Mouse (Mus musculus): ENCODE results near the gene Rab37. TPM values are rescaled to one million over a fixed set of nuclear protein-coding genes. Genes with fewer than 3 reads are reported as not detected.
A peak's percentile ranks its signal among the peaks of the same experiment; 100 is the strongest.

The Rab37 gene
- polyA plus RNA-seq, 1 experiment from 2014 or later: 0.49 TPM

DNA sequence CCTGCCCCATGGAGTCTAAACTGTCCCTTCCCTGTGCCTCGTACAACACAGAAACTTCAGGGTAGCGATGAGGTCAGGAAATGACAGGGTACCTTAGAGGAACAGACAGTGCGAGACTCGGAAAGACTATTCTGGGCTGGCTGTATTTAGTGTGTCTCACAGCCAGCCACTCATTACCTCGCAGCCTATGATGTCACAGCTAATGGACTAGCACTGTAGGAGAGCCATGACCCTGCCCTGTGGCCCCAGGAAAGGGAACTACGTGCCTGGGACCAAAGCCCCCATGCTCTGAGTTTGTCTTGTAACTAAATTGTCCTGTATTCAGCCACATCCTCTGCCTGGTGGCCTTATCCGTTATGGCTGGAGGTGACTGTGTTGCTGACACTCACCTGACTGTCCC is 15.8 kb upstream of the Rab37 start:
- Histone ChIP-seq H3K27me3 (ENCODE audit: low read depth, poor library complexity, severe bottlenecking) (peaks cover 34% of the 10 kb centered on the region), H3K4me1 (peaks cover 30% of the 10 kb centered on the region), H3K27ac (replicated peaks) (no peak overlapping the region), H3K9me3 (replicated peaks) (no peaks in the 10 kb centered on the region), H3K4me3 (no peak overlapping the region), H3K36me3 (no peaks in the 10 kb centered on the region)
- DNase-seq (ENCODE audit: low spot score): no peak
- WGBS: 84% methylated on average over 7 of the region's 7 CpGs

DNA sequence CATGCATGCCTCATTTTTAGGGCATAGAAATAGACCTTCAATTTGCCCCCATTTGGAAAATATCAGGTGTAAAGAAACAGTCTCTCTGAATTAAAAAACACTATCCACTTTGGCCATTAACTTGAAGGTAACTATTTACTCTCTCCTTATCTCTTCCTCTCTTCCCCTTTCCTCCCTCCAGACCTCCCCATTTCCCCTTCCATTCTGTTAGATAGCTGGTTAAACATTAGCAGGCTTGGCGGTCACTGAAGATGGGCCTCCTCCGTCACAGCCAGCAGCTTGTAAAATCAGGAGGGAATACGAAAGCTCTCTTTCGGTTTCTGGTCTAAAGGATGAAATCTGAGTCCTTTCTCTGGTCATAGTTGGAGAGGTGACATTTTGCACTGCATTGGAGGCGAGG is 15.4 kb upstream of the Rab37 start:
- Histone ChIP-seq H3K27me3 (ENCODE audit: low read depth, poor library complexity, severe bottlenecking) (peaks cover 32% of the 10 kb centered on the region), H3K4me3 (no peak overlapping the region), H3K27ac (replicated peaks) (no peak overlapping the region), H3K9me3 (replicated peaks) (no peaks in the 10 kb centered on the region), H3K36me3 (no peaks in the 10 kb centered on the region), H3K4me1 (peaks cover 25% of the 10 kb centered on the region)
- no peak for DNase-seq (ENCODE audit: low spot score)
- 83% methylated on average over 5 of the region's 5 CpGs for WGBS

DNA sequence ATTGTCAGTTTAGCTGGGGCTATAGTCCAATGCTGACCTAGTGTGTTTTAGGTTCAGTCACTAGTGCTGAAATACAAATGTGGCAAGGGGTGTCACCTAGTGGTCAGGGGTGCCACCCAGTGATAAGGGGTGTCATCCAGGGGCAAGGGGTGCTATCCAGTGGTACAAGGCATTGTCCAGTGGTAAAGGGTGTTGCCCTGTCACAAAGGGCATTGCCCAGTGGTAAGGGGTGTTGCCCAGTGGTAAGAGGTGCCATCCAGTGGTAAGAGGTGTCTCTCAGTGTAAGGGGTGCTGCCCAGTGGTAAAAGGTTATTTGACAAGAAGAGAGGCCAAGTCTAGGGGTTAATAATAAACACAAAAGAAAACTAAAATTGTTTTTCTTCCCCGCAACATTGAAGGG is 13.8 kb upstream of the Rab37 start:
- H3K27ac ChIP-seq (replicated peaks): no peak overlapping the region
- peaks cover 10% of the 10 kb centered on the region; the same call in 1 of the 2 replicates for H3K4me1 ChIP-seq
- WGBS: 100% methylated on average over 1 of the region's 1 CpGs
- no peak overlapping the region for H3K4me3 ChIP-seq
- peaks cover 25% of the 10 kb centered on the region for H3K27me3 ChIP-seq (ENCODE audit: low read depth, poor library complexity, severe bottlenecking)
- DNase-seq (ENCODE audit: low spot score): no peak
- no peaks in the 10 kb centered on the region for H3K36me3 ChIP-seq
- no peaks in the 10 kb centered on the region for H3K9me3 ChIP-seq (replicated peaks)

DNA sequence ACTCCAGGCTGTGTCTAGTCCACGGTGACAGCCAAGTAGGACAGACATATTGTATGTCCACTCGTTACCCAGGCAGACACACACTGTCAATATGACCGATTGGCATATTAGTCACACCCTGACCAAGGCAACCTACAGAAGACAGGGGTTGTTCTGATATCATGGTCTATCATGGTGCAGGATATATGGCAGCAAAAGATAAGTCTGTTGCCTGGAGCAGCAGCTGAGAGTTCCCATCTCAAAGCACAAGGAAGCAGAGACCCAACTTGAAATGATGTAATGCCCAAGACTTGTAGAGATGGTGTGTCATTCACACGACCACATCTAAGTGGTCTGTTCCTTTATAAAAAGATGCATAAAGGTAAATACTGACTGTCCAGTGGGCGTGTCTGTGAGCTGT is 12.6 kb upstream of the Rab37 start:
- Histone ChIP-seq H3K4me1 (peaks cover 6% of the 10 kb centered on the region), H3K27me3 (ENCODE audit: low read depth, poor library complexity, severe bottlenecking) (peaks cover 19% of the 10 kb centered on the region), H3K27ac (replicated peaks) (no peak overlapping the region), H3K36me3 (no peaks in the 10 kb centered on the region), H3K9me3 (replicated peaks) (no peaks in the 10 kb centered on the region), H3K4me3 (no peak overlapping the region)
- no peak for DNase-seq (ENCODE audit: low spot score)
- 80% methylated on average over 5 of the region's 5 CpGs for WGBS

DNA sequence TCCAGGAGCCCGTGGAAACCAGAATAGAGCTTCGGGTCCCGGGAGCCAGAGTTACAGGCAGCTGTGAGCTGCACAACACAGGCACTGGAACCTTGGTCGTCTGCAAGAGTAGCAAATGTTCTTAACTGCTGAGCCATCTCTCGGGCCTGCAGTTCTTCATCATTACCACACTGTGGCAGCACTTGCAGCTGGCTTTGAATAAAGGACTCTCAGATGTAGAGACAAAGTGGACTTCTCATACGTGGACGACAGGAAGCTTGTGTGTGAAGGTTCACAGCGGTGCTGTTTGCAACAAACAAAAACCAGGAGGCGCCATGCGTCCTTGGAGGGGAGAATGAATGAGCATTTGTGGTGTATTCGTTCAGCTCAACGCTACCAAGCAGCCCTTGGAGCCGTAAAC is 10.3 kb upstream of the Rab37 start:
- Histone ChIP-seq H3K9me3 (replicated peaks) (no peaks in the 10 kb centered on the region), H3K4me1 (peaks cover 20% of the 10 kb centered on the region), H3K36me3 (no peaks in the 10 kb centered on the region), H3K4me3 (no peak overlapping the region), H3K27me3 (ENCODE audit: low read depth, poor library complexity, severe bottlenecking) (peaks cover 24% of the 10 kb centered on the region), H3K27ac (replicated peaks) (no peak overlapping the region)
- DNase-seq (ENCODE audit: low spot score): peak; percentile 43
- WGBS: 45% methylated on average over 13 of the region's 13 CpGs

DNA sequence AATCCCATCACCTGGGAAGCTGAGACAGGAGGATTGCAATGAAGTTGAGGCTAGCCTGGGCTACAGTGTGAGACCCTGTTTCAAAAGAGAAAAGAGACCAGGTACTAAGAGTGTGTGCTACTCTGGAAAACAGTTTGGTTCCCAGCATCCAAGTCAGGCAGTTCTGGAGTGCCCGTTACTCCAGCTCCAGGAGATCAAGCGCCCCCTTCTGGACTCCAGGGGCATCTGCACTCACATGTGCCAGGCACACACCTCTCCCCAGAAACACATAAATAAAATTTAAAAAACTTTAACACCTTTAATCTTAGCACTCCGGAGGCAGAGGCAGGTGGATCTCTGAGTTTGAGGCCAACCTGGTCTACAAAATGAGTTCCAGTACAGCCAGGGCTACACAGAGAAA is 9.9 kb upstream of the Rab37 start:
- Histone ChIP-seq H3K27me3 (ENCODE audit: low read depth, poor library complexity, severe bottlenecking) (peaks cover 24% of the 10 kb centered on the region), H3K4me1 (peaks cover 20% of the 10 kb centered on the region), H3K27ac (replicated peaks) (no peak overlapping the region), H3K36me3 (no peaks in the 10 kb centered on the region), H3K9me3 (replicated peaks) (no peaks in the 10 kb centered on the region), H3K4me3 (no peak overlapping the region)
- 68% methylated on average over 3 of the region's 3 CpGs for WGBS
- no peak for DNase-seq (ENCODE audit: low spot score)

DNA sequence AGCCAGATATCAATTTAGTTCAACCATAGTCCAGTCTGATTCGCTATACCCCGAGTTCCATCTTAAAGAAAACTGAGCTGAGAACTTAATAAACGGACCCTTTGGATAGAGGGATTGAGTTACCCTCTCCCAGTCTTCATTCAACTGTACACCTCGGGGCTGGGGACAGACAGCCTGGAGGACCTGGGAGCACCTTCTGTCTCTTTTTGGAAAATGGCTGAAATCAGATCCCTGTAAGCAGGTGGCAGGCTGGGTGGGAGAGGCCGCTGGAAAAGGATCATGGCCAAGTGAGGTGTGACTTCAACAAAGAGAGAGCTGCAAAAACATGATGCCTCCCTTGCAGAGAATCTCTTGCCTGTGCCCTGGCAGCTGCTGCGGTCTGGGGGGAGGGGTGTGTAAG is 9.0 kb upstream of the Rab37 start:
- no peak overlapping the region for H3K4me3 ChIP-seq
- no peaks in the 10 kb centered on the region for H3K9me3 ChIP-seq (replicated peaks)
- peaks cover 24% of the 10 kb centered on the region for H3K27me3 ChIP-seq (ENCODE audit: low read depth, poor library complexity, severe bottlenecking)
- no peak for DNase-seq (ENCODE audit: low spot score)
- no peak overlapping the region for H3K27ac ChIP-seq (replicated peaks)
- no peaks in the 10 kb centered on the region for H3K36me3 ChIP-seq
- peaks cover 20% of the 10 kb centered on the region for H3K4me1 ChIP-seq
- 80% methylated on average over 6 of the region's 6 CpGs for WGBS

DNA sequence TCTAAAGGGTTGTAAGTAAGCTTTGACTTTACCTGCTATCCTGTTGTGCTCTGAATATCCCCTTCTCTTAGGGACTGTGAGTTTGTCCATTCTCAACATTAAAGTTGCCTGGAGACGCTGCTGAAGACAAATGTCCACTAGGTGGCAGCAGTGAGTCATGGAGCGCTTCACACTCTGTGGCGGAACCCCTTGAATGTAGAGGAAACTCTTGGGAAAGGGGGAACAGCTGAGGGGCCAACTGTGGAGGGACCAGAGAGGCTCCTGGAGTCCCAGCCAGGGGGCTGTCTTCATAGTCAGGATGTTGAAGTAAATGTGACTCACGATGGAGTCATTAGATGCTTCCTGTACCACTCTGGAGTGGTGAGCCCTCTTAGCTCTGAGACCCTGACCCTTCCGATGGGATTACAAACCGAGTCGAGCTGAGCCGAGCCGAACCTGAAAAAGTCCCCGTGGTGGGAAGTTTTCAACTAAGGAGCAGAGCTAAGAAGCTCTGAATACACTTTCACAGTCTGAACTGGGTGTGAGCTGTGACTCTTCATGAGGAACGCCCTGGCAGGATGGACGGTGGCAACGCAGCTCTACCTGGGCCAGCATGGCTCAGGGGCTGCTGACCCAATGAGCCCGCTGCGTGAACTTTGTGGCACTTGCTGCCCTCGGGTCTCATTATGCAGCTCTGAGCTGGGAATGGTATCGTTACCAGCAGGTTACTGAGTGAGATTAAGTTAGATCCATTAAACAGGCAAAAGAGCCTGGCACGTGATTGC is 7.7 kb upstream of the Rab37 start:
- H3K36me3 ChIP-seq: no peaks in the 10 kb centered on the region
- H3K4me3 ChIP-seq: no peak overlapping the region
- peaks cover 24% of the 10 kb centered on the region for H3K27me3 ChIP-seq (ENCODE audit: low read depth, poor library complexity, severe bottlenecking)
- 44% methylated on average over 18 of the region's 18 CpGs for WGBS
- peak; percentile 76 for DNase-seq (ENCODE audit: low spot score)
- no peak overlapping the region for H3K27ac ChIP-seq (replicated peaks)
- H3K9me3 ChIP-seq (replicated peaks): no peaks in the 10 kb centered on the region
- H3K4me1 ChIP-seq: peaks cover 24% of the 10 kb centered on the region

DNA sequence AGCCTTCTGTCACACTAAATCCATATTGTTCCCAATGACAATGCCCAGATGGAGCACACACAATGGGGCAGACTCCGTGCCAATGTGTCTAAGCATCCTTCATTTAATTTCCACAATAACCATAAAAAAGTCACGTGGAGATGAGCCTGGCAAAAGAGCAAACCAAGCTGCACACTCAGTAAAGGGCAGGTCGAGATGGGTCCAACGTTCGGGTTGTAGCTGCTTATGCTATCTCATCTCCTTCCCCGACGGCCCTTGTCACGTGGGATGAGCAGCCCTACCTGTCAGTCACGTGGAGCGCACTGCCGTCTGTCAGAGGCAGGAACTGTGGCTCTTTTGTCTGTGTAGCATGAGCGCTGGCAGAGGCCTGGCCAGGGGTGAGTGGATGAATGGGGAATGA is 6.6 kb upstream of the Rab37 start:
- H3K9me3 ChIP-seq (replicated peaks): no peaks in the 10 kb centered on the region
- no peaks in the 10 kb centered on the region for H3K36me3 ChIP-seq
- H3K27ac ChIP-seq (replicated peaks): no peak overlapping the region
- peaks cover 24% of the 10 kb centered on the region for H3K4me1 ChIP-seq
- DNase-seq (ENCODE audit: low spot score): no peak
- WGBS: 43% methylated on average over 12 of the region's 12 CpGs
- peaks cover 24% of the 10 kb centered on the region for H3K27me3 ChIP-seq (ENCODE audit: low read depth, poor library complexity, severe bottlenecking)
- 0 out of 2 replicates have a peak overlapping the region, but pooled peaks have one; percentile 1 for H3K4me3 ChIP-seq

DNA sequence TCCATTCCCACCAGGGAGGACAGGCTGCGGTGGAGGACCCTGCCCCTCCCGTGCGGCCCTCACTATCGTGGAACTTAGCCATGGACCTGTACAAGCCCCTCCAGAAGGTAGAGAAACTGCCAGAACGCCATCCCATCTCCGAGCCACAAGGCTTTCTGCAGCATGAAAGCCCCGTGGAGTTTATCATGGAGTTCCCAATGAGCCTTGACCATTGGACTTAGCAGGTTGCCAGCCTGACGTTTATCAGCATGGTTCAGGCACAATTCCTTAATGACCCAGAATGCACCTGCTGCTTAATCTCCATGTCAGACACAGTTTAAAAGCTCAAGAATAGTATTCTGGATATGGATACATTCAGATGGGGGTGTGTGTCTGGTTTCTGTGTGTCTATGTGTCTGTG is 6.2 kb upstream of the Rab37 start:
- Histone ChIP-seq H3K9me3 (replicated peaks) (0 out of 2 replicates have a peak, but pooled peaks cover 3% of the 10 kb centered on the region), H3K27ac (replicated peaks) (no peak overlapping the region), H3K4me1 (peaks cover 24% of the 10 kb centered on the region), H3K36me3 (no peaks in the 10 kb centered on the region), H3K4me3 (0 out of 2 replicates have a peak overlapping the region, but pooled peaks have one; percentile 1), H3K27me3 (ENCODE audit: low read depth, poor library complexity, severe bottlenecking) (peaks cover 27% of the 10 kb centered on the region)
- DNase-seq (ENCODE audit: low spot score): no peak
- 61% methylated on average over 8 of the region's 8 CpGs for WGBS

DNA sequence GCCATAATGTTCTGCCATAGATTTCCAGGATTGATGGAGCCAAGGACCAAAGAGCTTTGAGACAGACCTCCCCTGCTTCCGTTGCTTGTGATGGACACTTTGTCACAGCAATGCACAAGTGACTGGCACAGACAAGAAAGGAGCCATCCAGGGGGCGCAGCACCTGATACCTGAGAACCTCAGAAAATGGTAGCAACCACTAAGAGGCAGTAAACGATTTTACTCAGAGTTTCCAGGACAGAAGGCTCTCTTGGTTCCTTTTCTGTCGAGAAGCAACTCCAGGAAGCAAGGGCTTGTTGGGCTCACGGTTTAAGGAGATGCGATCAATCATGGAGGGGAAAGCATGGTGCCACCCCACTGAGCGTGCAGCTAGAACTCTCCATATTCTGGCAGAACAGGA is 5.0 kb upstream of the Rab37 start:
- 70% methylated on average over 7 of the region's 7 CpGs for WGBS

DNA sequence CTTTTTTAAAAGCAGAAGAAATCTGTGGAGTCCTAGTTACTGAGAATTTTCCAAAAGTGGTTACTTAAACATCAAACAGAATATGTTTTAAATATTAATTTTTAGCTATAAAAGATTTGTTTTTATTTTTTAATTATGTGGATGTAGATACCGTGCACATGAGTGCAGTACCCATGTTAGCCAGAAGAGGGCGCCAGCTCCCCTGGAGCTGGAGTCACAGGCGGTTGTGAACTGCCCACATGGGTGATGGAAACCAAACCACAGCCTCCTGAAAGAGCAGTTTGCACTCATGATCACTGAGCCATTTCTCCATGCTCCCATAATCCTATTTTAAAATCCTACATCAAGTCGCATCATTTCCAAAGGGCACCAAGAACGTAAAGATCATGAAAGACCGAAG is 1.4 kb upstream of the Rab37 start:
- Histone ChIP-seq H3K4me1 (peaks cover 22% of the 10 kb centered on the region), H3K27me3 (ENCODE audit: low read depth, poor library complexity, severe bottlenecking) (peaks cover 39% of the 10 kb centered on the region), H3K9me3 (replicated peaks) (peaks cover 8% of the 10 kb centered on the region; the same call in 1 of the 2 replicates), H3K4me3 (no peak overlapping the region), H3K36me3 (no peaks in the 10 kb centered on the region), H3K27ac (replicated peaks) (no peak overlapping the region)
- DNase-seq (ENCODE audit: low spot score): no peak
- 67% methylated on average over 6 of the region's 6 CpGs for WGBS

More for the DNA sequence above, 5.0 kb upstream of the Rab37 start:
- H3K27me3 ChIP-seq (ENCODE audit: low read depth, poor library complexity, severe bottlenecking): peaks cover 38% of the 10 kb centered on the region
- peaks cover 26% of the 10 kb centered on the region for H3K4me1 ChIP-seq
- no peak for DNase-seq (ENCODE audit: low spot score)
- no peak overlapping the region for H3K4me3 ChIP-seq
- H3K27ac ChIP-seq (replicated peaks): no peak overlapping the region
- 0 out of 2 replicates have a peak, but pooled peaks cover 3% of the 10 kb centered on the region for H3K9me3 ChIP-seq (replicated peaks)
- no peaks in the 10 kb centered on the region for H3K36me3 ChIP-seq

DNA sequence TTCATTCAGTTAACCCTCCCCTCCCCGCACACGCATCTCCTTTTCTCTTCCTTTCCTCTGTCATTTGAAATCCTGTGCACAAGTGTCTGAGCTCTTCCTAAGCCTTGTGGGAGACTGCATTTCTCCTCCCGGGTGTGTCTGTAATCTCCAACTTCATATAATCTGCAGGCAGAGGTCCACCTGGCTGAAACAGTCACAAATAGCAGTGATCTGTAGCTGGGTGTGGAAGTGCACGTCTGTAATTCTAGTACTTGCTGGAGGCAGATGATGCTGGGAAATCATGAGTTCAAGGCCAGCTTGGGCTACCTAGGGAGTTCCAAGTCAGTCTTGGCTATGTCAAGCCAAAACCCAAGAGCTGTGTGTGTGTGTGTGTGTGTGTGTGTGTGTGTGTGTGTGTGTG is 909 bp downstream of the Rab37 start:
- H3K27me3 ChIP-seq (ENCODE audit: low read depth, poor library complexity, severe bottlenecking): peaks cover 35% of the 10 kb centered on the region
- no peaks in the 10 kb centered on the region for H3K36me3 ChIP-seq
- H3K27ac ChIP-seq (replicated peaks): no peak overlapping the region
- peaks cover 18% of the 10 kb centered on the region for H3K4me1 ChIP-seq
- 20% methylated on average over 4 of the region's 4 CpGs for WGBS
- peaks cover 8% of the 10 kb centered on the region; the same call in 1 of the 2 replicates for H3K9me3 ChIP-seq (replicated peaks)
- peak overlapping the region; percentile 52 for H3K4me3 ChIP-seq
- no peak for DNase-seq (ENCODE audit: low spot score)
